Comparison of ENCODE assay signal across 12 mouse cellular contexts in genomic region chr5:125305229-125306081, GRCm38 (mm10). TPM values are rescaled to one million over a fixed set of nuclear protein-coding genes. Genes with fewer than 3 reads are reported as not detected.
DNase-seq lines count a peak whose midpoint lies in the region; ATAC-seq and TF ChIP-seq lines count a peak whose summit lies in the region.
"Had no signal": no experiment of that assay in that cellular context is flagged by ENCODE, and none has a peak within 500 bp of the region (broad histone marks: within the 10 kb centered on the region; RNA-seq: fewer than 3 reads in every experiment).

No protein-coding gene starts in this region.

- ATAC-seq in forebrain, embryonic 12.5 days (ENCODE audit: low FRiP score): no peak
- 0 out of 2 replicates have a peak, but pooled peaks have one; percentile 19 for ATAC-seq in kidney, postnatal 0 days (replicated peaks; ENCODE audit: low FRiP score, low read depth)
- ATAC-seq in intestine, embryonic 16.5 days: peak; percentile 40; the same call in 1 of the 2 replicates
- ATAC-seq in megakaryocyte, adult 5-6 weeks (ENCODE audit: poor library complexity, severe bottlenecking): no peak

- no peak overlapping the region for H3K9ac ChIP-seq in forebrain, embryonic 12.5 days
- H3K9ac ChIP-seq in kidney, postnatal 0 days (ENCODE audit: low read depth, low read length): no peak overlapping the region
- H3K9ac ChIP-seq in intestine, embryonic 16.5 days (ENCODE audit: low read depth, low read length): no peak overlapping the region
- H3K9ac ChIP-seq: embryonic facial prominence, embryonic 12.5 days; limb, embryonic 13.5 days had no signal

- H3K4me2 ChIP-seq in forebrain, embryonic 12.5 days: no peak overlapping the region
- H3K4me2 ChIP-seq in kidney, postnatal 0 days (ENCODE audit: low read length): no peak overlapping the region
- no peak overlapping the region for H3K4me2 ChIP-seq in intestine, embryonic 16.5 days (ENCODE audit: low read depth, low read length)
- H3K4me2 ChIP-seq: embryonic facial prominence, embryonic 12.5 days had no signal

- no peak overlapping the region for H3K4me3 ChIP-seq in forebrain, embryonic 10.5 days
- no peak overlapping the region for H3K4me3 ChIP-seq in forebrain, embryonic 12.5 days (replicated peaks)
- no peak overlapping the region for H3K4me3 ChIP-seq in kidney, postnatal 0 days (replicated peaks; ENCODE audit: low read depth, low read length)
- H3K4me3 ChIP-seq in intestine, embryonic 16.5 days (ENCODE audit: low read length): no peak overlapping the region
- H3K4me3 ChIP-seq: embryonic facial prominence, embryonic 12.5 days; limb, embryonic 13.5 days had no signal

- no peak for TF ChIP-seq CTCF in kidney, postnatal 0 days (IDR thresholded peaks at IDR 0.05; ENCODE audit: low read depth)

- peaks cover 28% of the 10 kb centered on the region for H3K4me1 ChIP-seq in forebrain, embryonic 10.5 days
- peaks cover 11% of the 10 kb centered on the region for H3K4me1 ChIP-seq in forebrain, embryonic 12.5 days
- H3K4me1 ChIP-seq in kidney, postnatal 0 days (replicated peaks; ENCODE audit: insufficient read depth, low read length): 0 out of 2 replicates have a peak, but pooled peaks cover 1% of the 10 kb centered on the region
- H3K4me1 ChIP-seq in intestine, embryonic 16.5 days (ENCODE audit: control insufficient read depth, insufficient read depth, low read length): no peaks in the 10 kb centered on the region

- WGBS in forebrain, embryonic 10.5 days: 57% methylated on average over 14 of the region's 14 CpGs
- WGBS in forebrain, embryonic 12.5 days: 59% methylated on average over 14 of the region's 14 CpGs
- WGBS in kidney, postnatal 0 days: 65% methylated on average over 14 of the region's 14 CpGs
- 60% methylated on average over 14 of the region's 14 CpGs for WGBS in intestine, embryonic 16.5 days

- peaks cover 25% of the 10 kb centered on the region for H3K36me3 ChIP-seq in forebrain, embryonic 10.5 days (replicated peaks)
- H3K36me3 ChIP-seq in forebrain, embryonic 12.5 days (replicated peaks): peaks cover 2% of the 10 kb centered on the region; the same call in 1 of the 2 replicates
- H3K36me3 ChIP-seq in kidney, postnatal 0 days (ENCODE audit: insufficient read depth, low read length): no peaks in the 10 kb centered on the region
- no peaks in the 10 kb centered on the region for H3K36me3 ChIP-seq in intestine, embryonic 16.5 days (ENCODE audit: control insufficient read depth, insufficient read depth, low read length)

- no peaks in the 10 kb centered on the region for H3K9me3 ChIP-seq in forebrain, embryonic 10.5 days
- H3K9me3 ChIP-seq in forebrain, embryonic 12.5 days: no peaks in the 10 kb centered on the region
- no peaks in the 10 kb centered on the region for H3K9me3 ChIP-seq in kidney, postnatal 0 days (replicated peaks; ENCODE audit: low read length)
- H3K9me3 ChIP-seq in intestine, embryonic 16.5 days (ENCODE audit: control insufficient read depth, low read length): no peaks in the 10 kb centered on the region
- H3K9me3 ChIP-seq: embryonic facial prominence, embryonic 12.5 days; hindbrain, embryonic 10.5 days; limb, embryonic 13.5 days had no signal

- H3K27me3 ChIP-seq in forebrain, embryonic 10.5 days (ENCODE audit: poor library complexity, severe bottlenecking): no peaks in the 10 kb centered on the region
- H3K27me3 ChIP-seq in forebrain, embryonic 12.5 days: no peaks in the 10 kb centered on the region
- no peaks in the 10 kb centered on the region for H3K27me3 ChIP-seq in kidney, postnatal 0 days (ENCODE audit: insufficient read depth, low read length)
- H3K27me3 ChIP-seq in intestine, embryonic 16.5 days (replicated peaks; ENCODE audit: control insufficient read depth, insufficient read depth, low read length): no peaks in the 10 kb centered on the region
- H3K27me3 ChIP-seq: embryonic facial prominence, embryonic 12.5 days; limb, embryonic 13.5 days had no signal

- peak overlapping the region; percentile 30; the same call in 1 of the 2 replicates for H3K27ac ChIP-seq in forebrain, embryonic 10.5 days
- no peak overlapping the region for H3K27ac ChIP-seq in forebrain, embryonic 12.5 days
- no peak overlapping the region for H3K27ac ChIP-seq in kidney, postnatal 0 days
- no peak overlapping the region for H3K27ac ChIP-seq in intestine, embryonic 16.5 days (ENCODE audit: low read length)
- H3K27ac ChIP-seq: embryonic facial prominence, embryonic 12.5 days; hindbrain, embryonic 10.5 days; limb, embryonic 13.5 days had no signal

- DNase-seq in forebrain, embryonic 10.5 days (ENCODE audit: extremely low spot score, low spot score): no peak
- no peak for DNase-seq in kidney, postnatal 0 days (ENCODE audit: low spot score)
- no peak for DNase-seq in kidney, adult 18-20 months
- peak; percentile 13 for DNase-seq in 3T3-L1 (ENCODE audit: low read depth, low spot score)
- DNase-seq in T-cell, adult 2 months (ENCODE audit: low spot score): no peak
- DNase-seq: midbrain, embryonic 14.5 days had no signal

RNA-seq across cellular contexts. Expression of gene Scarb1, which starts 35.4 kb away (rescaled TPM):
- 51.3 and 54.5 TPM in 2 replicates for polyA plus RNA-seq in forebrain, embryonic 10.5 days (2016; fragmentation: Nextera tagmentation; extraction: Ambion mirVana)
- polyA plus RNA-seq in forebrain, embryonic 12.5 days (2016; fragmentation: Nextera tagmentation; extraction: Ambion mirVana): 31.5 and 38.7 TPM in 2 replicates
- 49.0 and 51.3 TPM in 2 replicates for polyA plus RNA-seq in kidney, postnatal 0 days (2015; fragmentation: Nextera tagmentation; extraction: Ambion mirVana)
- 59.9 and 73.1 TPM in 2 replicates for polyA plus RNA-seq in intestine, embryonic 16.5 days (2015; fragmentation: Nextera tagmentation; extraction: Ambion mirVana)
- 88.7 and 92.9 TPM in 2 replicates for total RNA-seq in megakaryocyte, adult 5-6 weeks (2015)
- 86.3 and 88.2 TPM in 2 replicates for total RNA-seq in megakaryocyte, adult 5-6 weeks (2017)

Comparison
In these comparisons a context has a peak if more than half of its experiments do, and no peak if none do; other contexts are left out.
1. ATAC-seq: peak in kidney, postnatal 0 days (single experiment) and intestine, embryonic 16.5 days (single experiment); none in forebrain, embryonic 12.5 days (single experiment) and megakaryocyte, adult 5-6 weeks (single experiment).